Mouse (Mus musculus) hindbrain, embryonic 14.5 days (tissue): ENCODE data around the gene Pax7. TPM values are rescaled to one million over a fixed set of nuclear protein-coding genes. Genes with fewer than 3 reads are reported as not detected.

Experiments
- ATAC-seq: fragments of 200-750 bp; cut with Nextera tagmentation; 2 replicates; pipeline ENCODE4 v1.8.0; 2017; ENCODE audit warnings: moderate number of reproducible peaks, mild to moderate bottlenecking, moderate TSS enrichment, moderate library complexity; ENCODE audit not compliant: low FRiP score
- DNase-seq: peaks from one replicate; pipeline ENCODE4 v3.0.0-alpha.2; 2015; ENCODE audit warnings: low spot score
- H3K27ac ChIP-seq: fragments of 300-500 bp; sonication (generic); 2 replicates; pipeline ENCODE4 v1.5.1; 2014; ENCODE audit warnings: mild to moderate bottlenecking, moderate library complexity
- H3K27me3 ChIP-seq: fragments of 300-500 bp; sonication (generic); 2 replicates; pipeline ENCODE4 v1.6.1; 2014; ENCODE audit warnings: mild to moderate bottlenecking, low read length, mixed read lengths; ENCODE audit not compliant: control insufficient read depth, insufficient read depth
- H3K36me3 ChIP-seq: fragments of 300-500 bp; sonication (generic); replicated peaks from 2 replicates; pipeline ENCODE4 v1.6.1; 2014; ENCODE audit not compliant: control insufficient read depth, insufficient read depth
- H3K4me1 ChIP-seq: fragments of 300-500 bp; sonication (generic); replicated peaks from 2 replicates; pipeline ENCODE4 v1.6.1; 2014; ENCODE audit warnings: antibody characterized with exemption, low read length, mixed read lengths; ENCODE audit not compliant: control insufficient read depth, insufficient read depth
- H3K4me2 ChIP-seq: fragments of 300-500 bp; sonication (generic); replicated peaks from 2 replicates; pipeline ENCODE4 v1.6.1; 2014; ENCODE audit warnings: mild to moderate bottlenecking, moderate library complexity
- H3K4me3 ChIP-seq: fragments of 300-500 bp; sonication (generic); replicated peaks from 2 replicates; pipeline ENCODE4 v1.5.1; 2014; ENCODE audit warnings: mild to moderate bottlenecking, low read length
- H3K9ac ChIP-seq: fragments of 300-500 bp; sonication (generic); 2 replicates; pipeline ENCODE4 v1.6.1; 2014
- H3K9me3 ChIP-seq: fragments of 300-500 bp; sonication (generic); 2 replicates; pipeline ENCODE4 v1.6.1; 2016; ENCODE audit warnings: low read length; ENCODE audit not compliant: control insufficient read depth
- WGBS: fragments of 180-500 bp; shearing (Covaris S2); extraction: QIAGEN DNeasy Blood & Tissue Kit; methylation state at CpG from one replicate; pipeline ENCODE4 v1.1.7; 2014; 5-methylcytosine and 5-hydroxymethylcytosine counted together
- polyA plus RNA-seq: library from polyadenylated mRNA; unstranded; fragments of >200 nt; fragmentation: Nextera tagmentation; extraction: Ambion mirVana; gene quantifications from 2 replicates; pipeline ENCODE4 v1.2.1, GENCODE M21; 2014

Gene Pax7
- polyA plus RNA-seq = 0.24 and 0.61 TPM in 2 replicates

GRCm38 (mm10) chr4:139833036-139833634, at the start of gene Pax7:
Pax7 (minus strand) TSS chr4:139833528.
- Histone ChIP-seq H3K4me3 (peak within 1 kb of the TSS; percentile 25), H3K27me3 (peaks cover 87% of the 10 kb centered on the region), H3K27ac (no peak within 1 kb of the TSS), H3K9ac (no peak within 1 kb of the TSS), H3K9me3 (no peaks in the 10 kb centered on the region), H3K36me3 (no peaks in the 10 kb centered on the region), H3K4me1 (peaks cover 7% of the 10 kb centered on the region), H3K4me2 (peak within 1 kb of the TSS; percentile 40)
- no peak for DNase-seq
- no peak for ATAC-seq
- 0% methylated on average over 35 of the region's 41 CpGs for WGBS

GRCm38 (mm10) chr4:139881796-139882195, 48.5 kb upstream of the Pax7 start:
- Histone ChIP-seq H3K36me3 (no peaks in the 10 kb centered on the region), H3K27me3 (no peaks in the 10 kb centered on the region), H3K4me3 (no peak overlapping the region), H3K9me3 (no peaks in the 10 kb centered on the region), H3K4me2 (no peak overlapping the region), H3K9ac (no peak overlapping the region), H3K27ac (no peak overlapping the region), H3K4me1 (no peaks in the 10 kb centered on the region)
- ATAC-seq (no peak), DNase-seq (no peak)

- Histone ChIP-seq H3K27me3 (no peaks in the 10 kb centered on the region), H3K4me2 (no peak overlapping the region), H3K36me3 (no peaks in the 10 kb centered on the region), H3K4me3 (no peak overlapping the region), H3K27ac (no peak overlapping the region), H3K4me1 (no peaks in the 10 kb centered on the region), H3K9me3 (no peaks in the 10 kb centered on the region), H3K9ac (no peak overlapping the region)
- ATAC-seq (no peak), DNase-seq (no peak)
- WGBS = 65% methylated on average over 7 of the region's 7 CpGs
Observed at GRCm38 (mm10) chr4:139879324-139879723, 46.0 kb upstream of the Pax7 start.

GRCm38 (mm10) chr4:139878443-139878842, 45.1 kb upstream of the Pax7 start:
- Histone ChIP-seq H3K4me2 (no peak overlapping the region), H3K4me3 (no peak overlapping the region), H3K27ac (no peak overlapping the region), H3K36me3 (no peaks in the 10 kb centered on the region), H3K9ac (no peak overlapping the region), H3K4me1 (no peaks in the 10 kb centered on the region), H3K9me3 (no peaks in the 10 kb centered on the region), H3K27me3 (no peaks in the 10 kb centered on the region)
- ATAC-seq = no peak
- WGBS = 68% methylated on average over 4 of the region's 4 CpGs
- DNase-seq = no peak

- peak; percentile 82 for DNase-seq
- H3K4me1 ChIP-seq = no peaks in the 10 kb centered on the region
- H3K27me3 ChIP-seq = no peaks in the 10 kb centered on the region
- peak; percentile 80 for ATAC-seq
- H3K4me2 ChIP-seq = no peak overlapping the region
- H3K9me3 ChIP-seq = no peaks in the 10 kb centered on the region
- no peaks in the 10 kb centered on the region for H3K36me3 ChIP-seq
- no peak overlapping the region for H3K9ac ChIP-seq
- no peak overlapping the region for H3K27ac ChIP-seq
- no peak overlapping the region for H3K4me3 ChIP-seq
- WGBS = 5% methylated on average over 4 of the region's 4 CpGs
Observed at GRCm38 (mm10) chr4:139877269-139877668, 43.9 kb upstream of the Pax7 start.

- Histone ChIP-seq H3K27ac (no peak overlapping the region), H3K9ac (no peak overlapping the region), H3K36me3 (no peaks in the 10 kb centered on the region), H3K4me2 (no peak overlapping the region), H3K9me3 (no peaks in the 10 kb centered on the region), H3K4me3 (no peak overlapping the region), H3K27me3 (no peaks in the 10 kb centered on the region), H3K4me1 (no peaks in the 10 kb centered on the region)
- 3% methylated on average over 3 of the region's 3 CpGs for WGBS
- peak; percentile 68 for ATAC-seq
- DNase-seq = peak; percentile 90
Observed at GRCm38 (mm10) chr4:139872595-139872994, 39.3 kb upstream of the Pax7 start.

- no peak for ATAC-seq
- no peak overlapping the region for H3K9ac ChIP-seq
- H3K4me1 ChIP-seq = no peaks in the 10 kb centered on the region
- no peaks in the 10 kb centered on the region for H3K27me3 ChIP-seq
- 26% methylated on average over 12 of the region's 12 CpGs for WGBS
- no peak overlapping the region for H3K4me3 ChIP-seq
- no peaks in the 10 kb centered on the region for H3K9me3 ChIP-seq
- no peaks in the 10 kb centered on the region for H3K36me3 ChIP-seq
- no peak for DNase-seq
- H3K27ac ChIP-seq = no peak overlapping the region
- H3K4me2 ChIP-seq = no peak overlapping the region
Observed at GRCm38 (mm10) chr4:139871699-139872098, 38.4 kb upstream of the Pax7 start.

GRCm38 (mm10) chr4:139863218-139863617, 29.9 kb upstream of the Pax7 start:
- no peak overlapping the region for H3K9ac ChIP-seq
- H3K4me2 ChIP-seq = no peak overlapping the region
- no peaks in the 10 kb centered on the region for H3K36me3 ChIP-seq
- 75% methylated on average over 1 of the region's 1 CpGs for WGBS
- peaks cover 8% of the 10 kb centered on the region; the same call in 1 of the 2 replicates for H3K27me3 ChIP-seq
- H3K4me1 ChIP-seq = no peaks in the 10 kb centered on the region
- H3K4me3 ChIP-seq = no peak overlapping the region
- H3K9me3 ChIP-seq = no peaks in the 10 kb centered on the region
- ATAC-seq (no peak), DNase-seq (no peak)
- no peak overlapping the region for H3K27ac ChIP-seq

- no peak overlapping the region for H3K27ac ChIP-seq
- DNase-seq (peak; percentile 92), ATAC-seq (peak; percentile 55; the same call in 1 of the 2 replicates)
- H3K9ac ChIP-seq = no peak overlapping the region
- H3K9me3 ChIP-seq = no peaks in the 10 kb centered on the region
- no peaks in the 10 kb centered on the region for H3K4me1 ChIP-seq
- no peaks in the 10 kb centered on the region for H3K36me3 ChIP-seq
- 4% methylated on average over 13 of the region's 13 CpGs for WGBS
- H3K4me3 ChIP-seq = no peak overlapping the region
- peaks cover 35% of the 10 kb centered on the region for H3K27me3 ChIP-seq
- no peak overlapping the region for H3K4me2 ChIP-seq
Observed at GRCm38 (mm10) chr4:139858635-139859176, 25.4 kb upstream of the Pax7 start.
